14 mouse cellular contexts compared by ENCODE assay signal in genomic region chr11:85430743-85431448, GRCm38 (mm10).
A peak's percentile ranks its signal among the peaks of the same experiment; 100 is the strongest.
DNase-seq lines count a peak whose midpoint lies in the region; ATAC-seq and TF ChIP-seq lines count a peak whose summit lies in the region.
"Had no signal": no experiment of that assay in that cellular context is flagged by ENCODE, and none has a peak within 500 bp of the region (broad histone marks: within the 10 kb centered on the region; RNA-seq: fewer than 3 reads in every experiment).

No protein-coding gene starts in this region.

- H3K27me3 ChIP-seq in heart, adult 2 months (ENCODE audit: control insufficient read depth, insufficient read depth, low read length): no peaks in the 10 kb centered on the region
- H3K27me3 ChIP-seq in heart, embryonic 11.5 days (ENCODE audit: control insufficient read depth, insufficient read depth, low read length): no peaks in the 10 kb centered on the region
- H3K27me3 ChIP-seq in midbrain, postnatal 0 days (ENCODE audit: insufficient read depth, low read length): no peaks in the 10 kb centered on the region
- no peaks in the 10 kb centered on the region for H3K27me3 ChIP-seq in midbrain, embryonic 16.5 days (ENCODE audit: control insufficient read depth, insufficient read depth, low read depth, low read length)
- H3K27me3 ChIP-seq in limb, embryonic 10.5 days (ENCODE audit: low read depth, poor library complexity, severe bottlenecking): no peaks in the 10 kb centered on the region
- H3K27me3 ChIP-seq: forebrain, embryonic 12.5 days had no signal

- no peaks in the 10 kb centered on the region for H3K9me3 ChIP-seq in heart, embryonic 11.5 days (replicated peaks; ENCODE audit: control insufficient read depth, low read length)
- no peaks in the 10 kb centered on the region for H3K9me3 ChIP-seq in midbrain, postnatal 0 days (ENCODE audit: low read length)
- H3K9me3 ChIP-seq in midbrain, embryonic 16.5 days (replicated peaks; ENCODE audit: control insufficient read depth, low read length, poor library complexity, severe bottlenecking): no peaks in the 10 kb centered on the region
- no peaks in the 10 kb centered on the region for H3K9me3 ChIP-seq in limb, embryonic 10.5 days (replicated peaks)
- H3K9me3 ChIP-seq: forebrain, embryonic 12.5 days had no signal

- no peak for DNase-seq in heart, adult 2 months
- peak; percentile 0 for DNase-seq in midbrain, postnatal 0 days (ENCODE audit: low spot score)
- DNase-seq in limb, embryonic 10.5 days (ENCODE audit: low spot score): peak; percentile 52
- no peak for DNase-seq in frontal cortex, postnatal 25 days (ENCODE audit: low spot score in 2 of 2)
- no peak for DNase-seq in frontal cortex, adult 2 months (ENCODE audit: extremely low spot score in 1 of 2, low spot score in 1 of 2)
- DNase-seq: B cell, adult 2 months; gastrocnemius, postnatal 36 days; kidney, adult 8-10 months; liver; lung, postnatal 10 days had no signal

- no peaks in the 10 kb centered on the region for H3K79me2 ChIP-seq in heart, adult 2 months (replicated peaks; ENCODE audit: control insufficient read depth, insufficient read depth, low read length)

- no peak overlapping the region for H3K9ac ChIP-seq in heart, adult 2 months (ENCODE audit: low read depth, low read length)
- no peak overlapping the region for H3K9ac ChIP-seq in heart, embryonic 11.5 days (ENCODE audit: low read depth, low read length)
- 0 out of 2 replicates have a peak overlapping the region, but pooled peaks have one; percentile 13 for H3K9ac ChIP-seq in midbrain, postnatal 0 days (replicated peaks; ENCODE audit: low read length, poor library complexity, severe bottlenecking)
- H3K9ac ChIP-seq in midbrain, embryonic 16.5 days (ENCODE audit: low read depth, low read length): no peak overlapping the region
- H3K9ac ChIP-seq: forebrain, embryonic 12.5 days had no signal

- H3K4me1 ChIP-seq in heart, adult 2 months (ENCODE audit: control insufficient read depth, insufficient read depth, low read length): peaks cover 8% of the 10 kb centered on the region
- no peaks in the 10 kb centered on the region for H3K4me1 ChIP-seq in heart, embryonic 11.5 days (ENCODE audit: control insufficient read depth, insufficient read depth, low read length)
- no peaks in the 10 kb centered on the region for H3K4me1 ChIP-seq in midbrain, postnatal 0 days (ENCODE audit: insufficient read depth, low read length)
- peaks cover 3% of the 10 kb centered on the region; the same call in 1 of the 2 replicates for H3K4me1 ChIP-seq in midbrain, embryonic 16.5 days (ENCODE audit: control insufficient read depth, insufficient read depth, low read length)
- H3K4me1 ChIP-seq in limb, embryonic 10.5 days: peaks cover 55% of the 10 kb centered on the region
- H3K4me1 ChIP-seq: forebrain, embryonic 12.5 days had no signal

- ATAC-seq in heart, embryonic 11.5 days (replicated peaks; ENCODE audit: insufficient number of reproducible peaks, low FRiP score, low TSS enrichment): no peak
- ATAC-seq in midbrain, postnatal 0 days (ENCODE audit: low FRiP score): no peak
- ATAC-seq in midbrain, embryonic 16.5 days: no peak
- ATAC-seq in megakaryocyte, adult 5-6 weeks (ENCODE audit: poor library complexity, severe bottlenecking): no peak

- no peak for TF ChIP-seq POLR2A in heart, adult 2 months (IDR thresholded peaks at IDR 0.05; ENCODE audit: insufficient read depth, low read depth, low read length)

- no peaks in the 10 kb centered on the region; the same call in 1 of the 2 replicates for H3K36me3 ChIP-seq in heart, adult 2 months (ENCODE audit: control insufficient read depth, insufficient read depth, low read length)
- H3K36me3 ChIP-seq in heart, embryonic 11.5 days (ENCODE audit: control insufficient read depth, insufficient read depth, low read length): no peaks in the 10 kb centered on the region
- no peaks in the 10 kb centered on the region for H3K36me3 ChIP-seq in midbrain, postnatal 0 days (ENCODE audit: insufficient read depth, low read length)
- no peaks in the 10 kb centered on the region for H3K36me3 ChIP-seq in midbrain, embryonic 16.5 days (ENCODE audit: control insufficient read depth, insufficient read depth, low read length)
- no peaks in the 10 kb centered on the region for H3K36me3 ChIP-seq in limb, embryonic 10.5 days
- H3K36me3 ChIP-seq: forebrain, embryonic 12.5 days had no signal

- no peak for TF ChIP-seq CTCF in heart, adult 2 months (IDR thresholded peaks at IDR 0.05)
- no peak for TF ChIP-seq CTCF in midbrain, postnatal 0 days (IDR thresholded peaks at IDR 0.05)

- no peak overlapping the region for H3K4me3 ChIP-seq in heart, adult 2 months
- no peak overlapping the region for H3K4me3 ChIP-seq in heart, embryonic 11.5 days (ENCODE audit: low read depth, low read length)
- H3K4me3 ChIP-seq in midbrain, postnatal 0 days (ENCODE audit: low read depth, low read length): no peak overlapping the region
- no peak overlapping the region for H3K4me3 ChIP-seq in midbrain, embryonic 16.5 days (ENCODE audit: low read depth, low read length)
- no peak overlapping the region for H3K4me3 ChIP-seq in limb, embryonic 10.5 days
- H3K4me3 ChIP-seq: forebrain, embryonic 12.5 days had no signal

- 46% methylated on average over 11 of the region's 11 CpGs for WGBS in heart, adult 2 months
- WGBS in heart, embryonic 11.5 days (ENCODE audit: insufficient replicate concordance): 63% methylated on average over 11 of the region's 11 CpGs
- WGBS in midbrain, postnatal 0 days: 52% methylated on average over 11 of the region's 11 CpGs
- 61% methylated on average over 11 of the region's 11 CpGs for WGBS in midbrain, embryonic 16.5 days
- 29% methylated on average over 11 of the region's 11 CpGs for WGBS in limb, embryonic 10.5 days

- no peak for TF ChIP-seq EP300 in heart, adult 2 months (IDR thresholded peaks at IDR 0.05; ENCODE audit: insufficient read depth, low read depth, low read length)

- no peak overlapping the region for H3K4me2 ChIP-seq in heart, embryonic 11.5 days
- no peak overlapping the region for H3K4me2 ChIP-seq in midbrain, postnatal 0 days (ENCODE audit: low read depth, low read length, poor library complexity, severe bottlenecking)
- no peak overlapping the region for H3K4me2 ChIP-seq in midbrain, embryonic 16.5 days (ENCODE audit: low read length)
- H3K4me2 ChIP-seq: forebrain, embryonic 12.5 days had no signal

- intact Hi-C loops in heart, adult 2 months (cut with DNase I): no loop called here

- H3K27ac ChIP-seq in heart, adult 2 months: peak overlapping the region; percentile 15; the same call in 1 of the 2 replicates
- H3K27ac ChIP-seq in heart, embryonic 11.5 days (ENCODE audit: low read depth, low read length): no peak overlapping the region
- H3K27ac ChIP-seq in midbrain, postnatal 0 days (ENCODE audit: low read depth, low read length): no peak overlapping the region
- H3K27ac ChIP-seq in midbrain, embryonic 16.5 days (ENCODE audit: low read length): no peak overlapping the region
- H3K27ac ChIP-seq in limb, embryonic 10.5 days: peak overlapping the region; percentile 76
- H3K27ac ChIP-seq: forebrain, embryonic 12.5 days had no signal

Comparison
In these comparisons a context has a peak if more than half of its experiments do, and no peak if none do; other contexts are left out.
1. H3K27ac ChIP-seq: peak in heart, adult 2 months (single experiment) and limb, embryonic 10.5 days (single experiment); none in heart, embryonic 11.5 days (single experiment), midbrain, postnatal 0 days (single experiment) and midbrain, embryonic 16.5 days (single experiment).
2. DNase-seq: peak in midbrain, postnatal 0 days (single experiment) and limb, embryonic 10.5 days (single experiment); none in heart, adult 2 months (0 of 2), frontal cortex, postnatal 25 days (0 of 2) and frontal cortex, adult 2 months (0 of 2).